Mouse (Mus musculus) lung, postnatal 36 days (tissue): ENCODE data around the gene Dhx16.

Experiments used
- DNase-seq: peaks from one replicate; pipeline ENCODE4 v3.0.0; 2022; ENCODE audit warnings: mixed read lengths

Gene Dhx16

DNA sequence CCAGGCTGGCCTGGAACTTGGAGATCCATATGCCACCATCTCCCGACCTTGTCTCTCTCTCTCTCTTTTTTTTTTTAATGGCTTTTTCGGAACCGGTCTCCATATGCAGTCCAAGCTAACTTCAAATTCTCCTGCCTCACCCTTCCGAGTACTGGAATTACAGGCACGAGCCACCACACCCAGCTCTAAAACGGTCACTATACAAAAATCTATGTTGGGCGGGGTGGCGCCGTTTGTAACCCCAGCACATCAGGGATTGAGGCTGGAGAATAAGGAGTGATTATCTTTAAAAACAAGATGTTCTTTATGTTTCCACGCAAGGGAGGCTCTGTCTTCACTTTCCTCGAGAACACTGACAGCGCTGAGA lies 18.8 kb upstream of the Dhx16 start:
- no peak for DNase-seq

DNA sequence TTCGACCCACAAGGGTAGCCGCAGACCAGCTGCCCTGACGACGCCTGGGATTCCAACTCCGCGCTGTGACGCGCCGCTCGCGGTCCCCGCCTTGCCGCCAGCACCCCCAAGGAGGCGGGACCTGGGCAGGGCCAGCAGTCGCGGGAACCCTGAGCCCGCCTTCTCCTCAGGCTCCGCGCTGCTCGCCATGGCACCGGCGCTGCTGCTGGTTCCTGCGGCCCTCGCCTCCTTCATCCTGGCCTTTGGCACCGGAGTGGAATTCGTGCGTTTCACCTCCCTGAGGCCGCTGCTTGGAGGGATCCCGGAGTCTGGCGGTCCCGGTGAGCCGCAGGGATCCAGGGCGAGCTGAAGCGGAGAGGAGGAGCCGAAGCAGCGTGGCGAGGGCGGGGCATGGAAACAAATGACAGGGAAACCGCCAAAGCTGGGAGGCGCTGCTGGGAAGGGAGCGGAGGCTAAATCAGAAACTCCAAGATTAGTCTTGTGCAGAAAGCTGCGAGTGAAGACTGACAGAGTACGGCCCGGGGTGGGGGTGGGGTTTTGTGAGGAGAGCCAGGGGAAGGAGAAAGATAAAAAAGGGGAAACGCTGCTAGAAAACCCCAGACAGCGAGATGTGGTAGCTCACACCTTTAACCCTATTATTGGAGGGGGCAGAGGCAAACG lies 18.3 kb upstream of the Dhx16 start, which contains the start of gene Nrm:
Gene Nrm (plus strand): TSS at position 121 of the 660 bp plus-strand sequence.
- DNase-seq = peak; percentile 95

DNA sequence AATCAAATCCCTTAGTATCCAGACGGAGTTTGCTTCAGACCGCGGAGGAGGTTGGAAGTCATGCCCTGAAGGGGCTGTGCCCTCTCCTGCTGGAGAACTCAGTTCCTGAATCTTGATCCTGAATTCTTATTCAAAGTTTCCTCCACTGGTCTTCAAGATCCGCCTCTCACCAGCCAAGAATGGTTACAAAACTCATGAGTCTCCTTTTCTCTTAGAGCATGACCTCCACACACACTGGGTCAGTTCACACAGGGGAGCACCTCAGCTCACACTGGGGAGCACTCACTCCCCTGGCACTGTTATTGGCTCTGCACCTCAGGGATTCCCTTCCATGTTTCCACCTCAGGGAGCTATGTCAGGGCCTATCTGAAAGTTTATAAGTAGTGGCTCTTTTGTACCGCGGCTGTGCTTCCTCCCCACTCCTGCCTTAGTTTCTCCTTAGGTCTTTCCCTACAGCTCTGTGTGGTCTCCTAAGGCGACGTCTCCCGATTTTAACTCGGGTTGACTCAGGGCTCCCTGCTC lies 14.7 kb upstream of the Dhx16 start:
- no peak for DNase-seq

DNA sequence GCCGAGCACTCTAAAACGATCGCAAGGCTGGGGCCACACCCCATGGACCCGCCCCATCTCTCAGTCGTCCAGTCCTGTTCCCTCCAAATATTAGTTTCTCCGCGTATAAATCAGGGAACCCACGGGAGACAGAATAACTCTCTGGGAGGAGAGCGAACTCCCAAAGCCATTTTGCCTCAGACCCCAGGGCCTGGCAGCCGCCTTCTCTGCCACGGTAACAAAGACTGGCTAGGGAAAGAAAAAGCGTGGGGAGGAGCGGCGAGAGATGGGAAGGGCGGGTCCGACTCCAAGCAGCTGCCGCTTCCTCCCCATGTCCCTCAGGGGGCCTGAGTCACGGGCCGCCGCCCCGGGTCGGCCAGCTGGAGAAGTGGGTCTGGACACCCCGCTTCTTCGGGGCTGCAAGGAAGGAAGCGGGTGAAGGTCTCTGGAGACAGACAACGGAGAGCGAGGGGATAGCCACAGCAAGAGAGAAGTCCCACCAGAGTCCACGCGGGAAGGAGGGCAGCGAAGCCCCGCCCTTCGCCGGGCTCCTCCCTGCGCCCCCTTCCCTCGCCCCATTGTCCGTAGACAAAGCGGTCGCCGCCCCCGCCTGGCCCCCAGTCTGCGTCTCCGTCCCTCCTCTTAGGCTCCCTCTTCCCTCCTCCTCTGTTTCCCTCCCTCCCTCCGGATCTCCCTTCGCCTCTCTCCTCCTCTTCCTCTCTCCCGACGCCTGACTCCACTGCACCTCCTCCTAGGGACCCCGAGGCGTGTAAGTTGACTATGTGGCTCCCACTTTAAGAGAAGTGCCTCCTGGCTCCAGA lies 13.9 kb upstream of the Dhx16 start, which contains the start of gene Ppp1r18:
Gene Ppp1r18 (plus strand): TSS at position 113 of the 800 bp plus-strand sequence.
- peak; percentile 77 for DNase-seq

DNA sequence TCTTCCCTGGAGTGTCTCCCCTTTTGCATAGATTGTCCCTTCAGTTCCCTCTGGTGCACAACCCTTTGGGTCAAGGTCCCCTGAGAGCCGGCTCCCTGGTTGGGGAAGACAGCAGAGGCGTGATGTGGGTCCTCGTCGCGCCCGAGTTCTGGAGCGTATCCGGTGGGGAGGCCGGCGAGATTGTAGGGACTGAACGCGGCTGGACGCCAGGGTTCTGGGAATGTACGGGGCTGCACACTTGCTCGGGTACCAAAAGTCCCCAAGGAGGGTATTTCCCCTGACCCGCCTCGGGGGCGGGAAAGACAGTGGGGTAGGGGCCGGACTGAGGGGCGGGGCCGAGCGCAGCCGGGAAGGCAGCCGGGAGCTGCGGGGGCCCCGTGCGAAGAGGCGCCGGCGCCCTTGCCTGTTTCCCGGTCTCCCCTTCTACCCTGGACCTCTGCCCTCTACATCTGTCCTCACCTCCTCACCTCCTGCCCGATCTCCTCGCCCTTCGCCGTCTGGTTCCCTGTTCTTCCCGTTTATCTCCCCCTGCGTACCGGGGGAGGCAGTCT lies 13.3 kb upstream of the Dhx16 start:
- peak; percentile 73 for DNase-seq

DNA sequence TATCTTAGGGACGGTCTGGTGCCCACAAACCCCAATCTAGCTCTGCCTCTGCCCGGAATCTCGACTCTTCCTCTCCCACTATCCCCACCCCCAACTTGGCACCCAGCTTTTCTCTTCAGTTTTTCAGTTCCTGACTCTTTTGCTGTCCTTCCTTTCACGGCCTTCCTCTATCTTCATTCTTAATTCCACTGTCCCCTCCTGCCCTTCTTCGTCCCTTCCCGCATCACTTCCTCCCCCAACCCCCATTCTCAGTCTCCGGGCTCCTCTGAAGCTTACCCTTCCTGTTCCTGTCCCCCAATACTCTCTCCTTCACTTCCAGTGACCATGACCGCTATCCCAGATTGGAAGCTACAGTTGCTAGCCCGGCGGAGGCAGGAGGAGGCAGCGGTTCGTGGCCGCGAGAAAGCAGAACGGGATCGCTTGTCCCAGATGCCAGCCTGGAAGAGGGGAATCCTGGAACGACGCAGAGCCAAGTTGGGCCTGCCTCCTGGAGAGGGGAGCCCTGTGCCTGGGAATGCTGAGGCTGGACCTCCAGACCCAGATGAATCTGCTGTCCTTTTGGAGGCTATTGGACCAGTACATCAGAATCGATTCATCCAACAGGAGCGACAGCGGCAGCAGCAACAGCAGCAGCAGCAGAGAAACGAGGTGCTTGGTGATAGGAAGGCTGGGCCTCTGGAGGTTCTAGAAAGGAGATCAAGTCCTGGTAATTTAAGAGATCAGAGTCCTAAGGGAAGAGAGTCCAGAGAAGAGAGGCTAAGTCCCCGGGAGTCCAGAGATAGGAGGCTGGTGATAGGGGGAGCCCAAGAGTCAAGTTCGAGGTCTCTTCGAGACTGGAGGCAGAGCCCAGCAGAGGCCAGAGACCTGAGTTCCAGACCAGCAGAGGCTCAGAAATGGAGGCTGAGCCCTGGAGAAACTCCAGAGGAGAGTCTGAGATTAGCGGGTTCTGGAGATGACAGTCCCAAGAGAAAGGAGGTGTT lies 12.4 kb upstream of the Dhx16 start:
- peak; percentile 82 for DNase-seq

DNA sequence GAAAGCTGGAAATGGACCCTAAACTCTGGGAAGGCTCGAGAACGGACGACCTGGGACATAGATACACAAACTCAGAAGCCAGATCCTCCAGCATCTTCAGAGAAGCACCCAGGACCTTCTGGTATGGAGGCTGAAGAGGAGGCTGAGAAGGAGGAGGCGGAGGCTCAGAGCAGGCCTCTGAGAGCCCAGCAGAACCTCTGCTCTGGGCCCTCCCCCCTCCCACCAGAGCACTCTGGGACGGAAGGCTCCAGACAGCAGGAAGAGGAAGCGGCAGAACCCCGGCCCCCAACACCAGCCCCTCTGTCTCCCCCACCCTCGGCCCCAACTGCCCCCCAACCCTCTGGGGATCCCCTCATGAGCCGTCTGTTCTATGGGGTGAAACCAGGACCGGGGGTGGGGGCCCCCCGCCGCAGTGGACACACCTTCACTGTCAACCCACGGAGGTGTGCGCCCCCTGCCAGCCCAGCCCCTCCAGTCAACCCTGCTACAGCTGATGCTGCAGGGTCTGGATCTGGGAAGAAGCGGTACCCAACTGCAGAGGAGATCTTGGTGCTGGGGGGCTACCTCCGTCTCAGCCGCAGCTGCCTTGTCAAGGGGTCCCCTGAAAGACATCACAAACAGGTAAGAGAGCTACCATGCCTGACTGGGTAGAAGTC lies 11.3 kb upstream of the Dhx16 start:
- DNase-seq = peak; percentile 68

DNA sequence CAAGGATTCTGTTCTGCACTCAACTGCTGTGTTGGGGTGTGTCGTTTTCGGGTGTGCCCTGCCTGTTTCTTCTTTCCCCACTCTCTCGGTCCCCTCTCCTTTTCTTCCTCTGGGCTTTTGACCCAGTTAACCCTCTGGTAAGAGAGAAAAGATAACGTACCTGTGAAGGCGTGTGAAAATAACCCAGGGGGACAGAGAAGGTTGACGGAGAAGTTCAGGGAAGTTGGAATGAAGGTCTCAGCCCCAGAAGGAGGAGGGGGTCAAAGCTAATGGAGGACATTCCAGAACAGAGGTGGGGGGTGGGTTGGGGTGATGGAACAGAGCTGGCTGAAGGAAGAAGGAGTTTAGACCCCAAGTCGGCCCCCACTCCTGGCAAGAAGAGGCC lies 10.7 kb upstream of the Dhx16 start:
- DNase-seq = no peak

DNA sequence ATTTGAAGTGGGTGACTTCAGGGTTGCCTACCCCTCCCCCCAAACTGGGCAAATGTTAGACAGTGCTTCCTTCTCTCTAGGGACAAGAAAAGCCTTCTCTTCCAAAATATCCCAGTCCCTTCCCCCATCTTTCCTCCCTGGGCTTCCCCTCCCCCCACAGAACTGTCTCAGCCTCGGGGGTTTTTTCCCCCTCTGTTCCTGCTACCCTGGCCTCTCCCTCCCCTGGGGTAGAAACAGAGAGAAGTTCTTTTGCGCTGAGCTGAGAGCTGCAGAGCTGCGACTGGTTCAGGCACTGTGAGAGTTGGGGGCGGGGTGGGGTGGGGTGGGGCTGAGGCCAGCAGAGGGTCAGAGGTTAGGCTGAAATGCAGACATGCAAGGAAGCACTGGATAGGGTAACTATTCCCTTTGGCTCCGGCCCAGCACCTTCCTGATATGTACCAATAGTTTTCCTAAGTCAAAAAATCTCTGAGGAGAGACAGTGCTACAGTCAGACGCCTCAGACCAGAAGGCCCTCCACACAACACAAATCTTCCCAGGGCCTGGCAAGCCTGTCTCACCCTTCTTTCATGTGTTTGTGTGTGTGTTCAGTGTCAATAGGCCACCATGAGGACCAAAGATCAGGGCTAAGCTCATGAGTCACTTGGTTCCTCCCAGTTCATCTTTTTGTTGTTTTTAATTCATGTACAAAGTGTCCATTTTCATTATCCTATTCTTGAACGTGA lies 10.1 kb upstream of the Dhx16 start:
- DNase-seq = peak; percentile 73

DNA sequence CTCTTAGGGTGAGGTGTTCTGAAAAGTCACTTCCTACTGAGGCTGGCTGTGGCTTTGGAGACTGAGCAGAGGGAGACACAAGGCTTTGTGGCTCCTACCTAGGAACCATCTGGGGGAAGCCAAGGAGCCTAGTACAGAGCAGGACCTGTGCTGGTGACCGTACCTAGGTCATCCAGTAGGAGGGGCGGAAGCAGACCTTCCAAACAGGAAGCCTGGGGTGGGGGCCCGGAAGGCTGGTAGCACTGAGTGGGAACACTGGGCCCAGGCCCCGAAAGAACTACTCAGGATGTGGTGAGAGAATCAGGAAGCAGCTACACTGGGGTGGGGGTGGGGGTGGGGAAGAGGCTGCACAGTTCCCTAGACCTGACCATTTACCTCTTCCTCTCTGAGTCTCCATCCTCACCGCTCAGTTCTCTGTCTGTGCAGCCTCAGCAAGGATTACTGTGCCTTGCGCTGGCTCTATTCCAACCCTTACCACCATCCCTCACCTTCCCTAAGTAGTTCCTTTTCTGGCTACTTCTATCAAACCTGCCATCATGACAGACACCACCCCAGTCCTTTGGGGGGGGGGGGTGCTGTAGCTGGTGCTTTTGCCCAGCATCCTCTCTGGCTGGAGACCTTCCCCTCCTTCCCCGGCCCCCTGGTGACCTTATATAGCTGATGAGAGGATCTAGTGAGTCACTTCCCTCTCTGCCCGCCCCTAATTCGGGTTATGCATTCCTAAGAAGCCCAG lies 9.3 kb upstream of the Dhx16 start:
- peak; percentile 91 for DNase-seq

DNA sequence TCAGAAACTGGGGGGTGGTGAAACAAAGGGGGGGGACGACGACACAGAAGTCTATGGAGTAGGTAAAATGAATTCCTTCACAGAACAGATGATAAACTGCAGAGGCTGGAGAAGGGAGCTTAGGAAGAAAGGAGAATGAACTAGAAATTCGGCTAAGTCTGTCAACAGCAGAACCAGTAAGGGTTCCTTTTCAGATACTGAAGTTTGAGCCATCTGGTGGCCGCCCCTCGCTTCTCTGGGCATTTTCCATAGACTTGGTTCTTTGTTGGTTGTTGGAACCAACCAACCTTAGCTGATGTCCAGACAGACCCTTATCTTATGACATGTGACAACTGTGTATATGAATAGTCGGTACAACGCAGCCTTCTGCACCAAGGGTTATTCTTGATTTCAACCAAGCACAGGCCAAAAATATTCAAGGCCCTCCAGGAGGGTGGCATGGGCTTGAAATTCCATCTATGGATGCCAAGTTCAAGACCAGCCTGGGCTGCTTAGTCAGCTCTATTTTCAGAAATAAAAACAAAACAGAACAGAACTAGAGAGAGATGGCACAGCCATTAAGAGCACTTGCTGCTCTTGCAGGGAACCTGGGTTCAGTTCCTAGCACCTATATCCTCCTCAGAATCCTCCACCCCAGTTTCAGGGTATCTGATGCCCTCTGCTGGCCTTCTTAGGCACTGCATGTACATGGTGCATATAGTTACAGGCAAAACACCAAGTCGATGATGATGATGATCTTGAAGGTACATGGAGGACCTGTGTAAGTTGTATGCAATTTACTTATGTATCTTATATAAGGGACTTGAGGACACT lies 8.5 kb upstream of the Dhx16 start:
- peak; percentile 59 for DNase-seq

DNA sequence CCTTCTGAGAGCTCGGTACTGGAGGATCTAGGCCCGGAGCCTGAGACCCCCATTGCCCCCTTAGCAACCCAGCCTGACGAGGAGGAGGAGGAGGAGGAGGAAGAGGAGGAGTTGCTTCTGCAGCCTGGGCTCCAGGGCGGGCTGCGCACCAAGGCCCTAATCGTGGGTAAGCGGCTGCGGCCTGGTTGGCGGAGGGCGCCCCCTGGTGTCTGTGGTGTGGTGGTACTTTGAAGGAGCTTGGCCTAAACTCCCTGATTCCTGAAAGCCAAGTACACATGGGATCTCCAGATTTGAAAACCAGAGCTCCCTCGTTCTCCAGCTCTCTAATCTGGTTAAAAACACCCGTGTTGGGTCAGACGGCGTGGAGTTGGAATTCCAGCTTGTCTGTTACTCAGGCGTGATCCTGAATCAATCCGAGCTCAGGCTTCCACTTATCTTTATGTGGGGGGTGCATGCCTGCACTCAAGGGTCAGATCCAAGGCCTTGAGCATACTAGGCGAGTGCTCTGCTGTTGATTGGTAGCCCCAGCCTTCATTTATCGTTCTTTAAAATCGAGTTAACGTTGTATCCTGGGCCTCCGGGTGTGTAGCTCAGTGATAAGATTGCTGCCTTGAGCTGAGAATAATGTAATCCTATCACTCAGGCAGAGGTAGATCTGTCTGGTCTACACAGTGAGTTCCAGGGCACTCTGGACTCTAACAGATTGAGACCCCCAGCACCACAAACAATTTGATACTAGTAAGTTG lies 5.7 kb upstream of the Dhx16 start:
- DNase-seq = peak; percentile 90

DNA sequence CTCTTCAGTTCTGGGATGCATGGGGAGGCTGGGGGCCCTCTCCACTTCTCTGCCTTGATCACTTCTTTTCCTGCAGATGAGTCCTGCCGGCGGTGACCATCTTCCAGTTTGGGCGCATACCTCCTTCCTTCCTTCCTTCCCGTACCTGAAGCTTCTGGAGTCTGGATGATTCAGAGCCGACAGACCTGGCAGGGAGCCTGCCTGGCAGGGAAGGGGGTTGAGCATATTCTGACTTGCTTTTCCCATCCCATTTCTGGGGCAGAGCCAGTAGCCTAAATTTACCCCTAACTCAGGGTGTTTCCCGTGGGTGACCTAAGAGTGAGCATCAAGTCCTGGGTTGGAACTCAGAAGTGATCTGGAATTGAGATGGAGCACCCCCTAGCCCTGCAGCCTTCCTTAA lies 4.9 kb upstream of the Dhx16 start:
- DNase-seq = no peak

DNA sequence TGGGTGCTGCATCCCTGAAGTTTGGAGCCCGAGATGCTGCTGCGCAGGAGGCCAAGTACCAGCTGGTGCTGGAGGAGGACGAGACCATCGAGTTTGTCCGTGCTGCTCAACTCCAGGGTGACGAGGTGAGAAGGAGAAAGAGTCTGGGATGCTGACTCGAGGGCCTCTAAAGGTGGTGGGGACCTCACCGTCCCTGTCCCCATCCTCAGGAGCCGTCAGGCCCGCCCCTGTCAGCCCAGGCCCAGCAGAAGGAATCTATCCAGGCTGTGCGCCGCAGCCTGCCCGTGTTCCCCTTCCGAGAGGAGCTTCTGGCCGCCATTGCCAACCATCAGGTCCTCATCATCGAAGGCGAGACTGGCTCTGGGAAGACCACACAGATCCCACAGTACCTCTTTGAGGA lies 3.3 kb downstream of the Dhx16 start:
- DNase-seq = no peak

DNA sequence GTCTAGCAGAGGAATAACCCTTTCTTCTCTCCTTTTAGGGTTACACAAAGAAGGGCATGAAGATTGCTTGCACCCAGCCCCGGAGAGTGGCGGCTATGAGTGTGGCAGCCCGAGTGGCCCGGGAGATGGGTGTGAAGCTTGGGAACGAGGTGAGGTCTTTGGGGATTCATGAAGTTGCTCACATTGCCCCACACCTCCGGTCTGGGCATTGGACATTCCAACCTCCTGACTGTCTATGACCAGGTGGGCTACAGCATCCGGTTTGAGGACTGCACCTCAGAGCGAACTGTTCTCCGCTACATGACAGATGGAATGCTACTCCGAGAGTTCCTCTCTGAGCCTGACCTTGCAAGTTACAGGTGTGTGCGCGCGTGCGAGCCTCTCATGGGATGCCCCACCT lies 4.2 kb downstream of the Dhx16 start:
- no peak for DNase-seq

DNA sequence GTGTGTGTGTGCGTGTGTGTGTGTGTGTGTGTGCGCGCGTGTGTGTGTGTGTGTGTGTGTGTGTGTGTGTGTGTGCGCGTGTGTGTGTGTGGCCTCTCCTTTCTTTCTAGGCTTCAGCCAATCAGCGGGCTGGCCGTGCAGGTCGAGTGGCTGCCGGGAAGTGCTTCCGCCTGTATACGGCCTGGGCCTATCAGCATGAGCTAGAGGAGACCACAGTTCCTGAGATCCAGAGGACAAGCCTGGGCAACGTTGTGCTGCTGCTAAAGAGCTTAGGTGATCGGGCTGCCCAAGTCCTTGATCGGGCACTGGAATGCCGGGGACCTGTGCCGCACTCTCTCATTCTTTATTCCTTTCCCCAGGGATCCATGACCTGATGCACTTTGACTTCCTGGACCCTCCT lies 8.1 kb downstream of the Dhx16 start:
- no peak for DNase-seq

DNA sequence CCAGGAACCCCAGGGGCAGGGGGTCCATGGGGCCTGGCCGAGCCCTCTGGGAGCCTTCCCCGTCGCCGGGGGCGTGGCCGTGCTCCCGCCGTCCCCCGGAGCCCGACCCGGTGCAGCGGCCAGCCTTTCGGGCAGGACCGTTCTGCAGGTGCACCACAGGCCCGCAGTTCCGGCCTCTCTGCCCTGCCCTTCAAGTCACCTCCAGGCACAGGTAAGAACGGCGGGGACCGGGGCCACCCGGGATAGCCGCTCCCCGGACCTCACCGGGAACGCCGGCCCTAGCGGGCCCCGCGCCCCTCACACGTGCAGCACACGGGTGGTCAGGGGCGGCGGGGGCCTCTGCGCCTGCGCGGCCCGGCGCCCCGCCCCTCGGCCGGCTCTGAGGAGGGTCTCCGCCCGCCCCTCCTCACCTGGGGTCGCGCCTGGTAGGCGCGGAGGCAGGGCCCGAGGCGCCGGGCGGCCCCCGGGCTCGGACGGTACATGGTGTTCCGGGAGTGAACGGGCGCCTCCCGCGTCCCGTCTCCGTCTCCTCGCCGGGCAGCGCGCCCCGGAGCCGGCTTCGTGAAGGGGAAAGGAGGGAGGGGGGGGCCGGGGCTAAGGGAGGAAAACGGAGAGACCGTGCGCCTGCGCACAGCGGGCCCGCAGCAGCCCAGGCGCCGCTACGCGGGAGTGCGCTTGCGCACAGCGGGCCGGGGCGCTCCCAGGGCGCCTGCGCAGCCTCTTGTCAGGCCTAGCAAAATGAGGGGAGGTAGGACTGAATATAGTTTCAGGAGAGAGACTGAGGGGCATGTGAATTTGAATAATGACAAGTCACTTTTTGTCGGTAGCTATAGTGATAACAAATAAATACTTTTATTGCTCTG lies 17.4 kb downstream of the Dhx16 start, which contains the start of gene 2310061I04Rik:
Gene 2310061I04Rik (minus strand): TSS at position 651 of the 863 bp plus-strand sequence.
- DNase-seq = peak; percentile 92
